Mouse (Mus musculus) lung, embryonic 16.5 days (tissue): Measurements from ENCODE around the gene Ndufa13. TPM values are rescaled to one million over a fixed set of nuclear protein-coding genes. Genes with fewer than 3 reads are reported as not detected.

Source experiments
- ATAC-seq: fragments of 200-750 bp; cut with Nextera tagmentation; 2 replicates; pipeline ENCODE4 v1.8.0; 2017; ENCODE audit warnings: low read depth, mild to moderate bottlenecking, moderate library complexity
- H3K27ac ChIP-seq: fragments of 300-500 bp; sonication (generic); 2 replicates; pipeline ENCODE4 v1.5.1; 2014; ENCODE audit warnings: mild to moderate bottlenecking, control low read depth, low read length
- H3K27me3 ChIP-seq: fragments of 300-500 bp; sonication (generic); 2 replicates; pipeline ENCODE4 v1.6.1; 2014; ENCODE audit warnings: low read depth, low read length, mixed read lengths; ENCODE audit not compliant: control insufficient read depth, insufficient read depth
- H3K36me3 ChIP-seq: fragments of 300-500 bp; sonication (generic); 2 replicates; pipeline ENCODE4 v1.6.1; 2014; ENCODE audit warnings: low read length; ENCODE audit not compliant: control insufficient read depth, insufficient read depth
- H3K4me1 ChIP-seq: fragments of 300-500 bp; sonication (generic); replicated peaks from 2 replicates; pipeline ENCODE4 v1.6.1; 2014; ENCODE audit warnings: low read length, mixed read lengths; ENCODE audit not compliant: control insufficient read depth, insufficient read depth
- H3K4me2 ChIP-seq: fragments of 300-500 bp; sonication (generic); 2 replicates; pipeline ENCODE4 v1.6.1; 2014; ENCODE audit warnings: low read depth, low read length, control low read depth
- H3K4me3 ChIP-seq: fragments of 300-500 bp; sonication (generic); 2 replicates; pipeline ENCODE4 v1.5.1; 2014; ENCODE audit warnings: mild to moderate bottlenecking, low read length, control low read depth
- H3K9ac ChIP-seq: fragments of 300-500 bp; sonication (generic); 2 replicates; pipeline ENCODE4 v1.6.1; 2014; ENCODE audit warnings: low read length, control low read depth
- H3K9me3 ChIP-seq: fragments of 300-500 bp; sonication (generic); 2 replicates; pipeline ENCODE4 v1.6.1; 2016; ENCODE audit warnings: low read length; ENCODE audit not compliant: control insufficient read depth
- WGBS: fragments of 180-500 bp; shearing (Covaris S2); extraction: QIAGEN DNeasy Blood & Tissue Kit; methylation state at CpG from one replicate; pipeline ENCODE4 v1.1.7; 2014; 5-methylcytosine and 5-hydroxymethylcytosine counted together
- polyA plus RNA-seq: library from polyadenylated mRNA; unstranded; fragments of >200 nt; fragmentation: Nextera tagmentation; extraction: Ambion mirVana; gene quantifications from 2 replicates; pipeline ENCODE4 v1.2.1, GENCODE M21; 2015

Gene Ndufa13
- polyA plus RNA-seq, 1 experiment from 2014 or later = 176 TPM

DNA sequence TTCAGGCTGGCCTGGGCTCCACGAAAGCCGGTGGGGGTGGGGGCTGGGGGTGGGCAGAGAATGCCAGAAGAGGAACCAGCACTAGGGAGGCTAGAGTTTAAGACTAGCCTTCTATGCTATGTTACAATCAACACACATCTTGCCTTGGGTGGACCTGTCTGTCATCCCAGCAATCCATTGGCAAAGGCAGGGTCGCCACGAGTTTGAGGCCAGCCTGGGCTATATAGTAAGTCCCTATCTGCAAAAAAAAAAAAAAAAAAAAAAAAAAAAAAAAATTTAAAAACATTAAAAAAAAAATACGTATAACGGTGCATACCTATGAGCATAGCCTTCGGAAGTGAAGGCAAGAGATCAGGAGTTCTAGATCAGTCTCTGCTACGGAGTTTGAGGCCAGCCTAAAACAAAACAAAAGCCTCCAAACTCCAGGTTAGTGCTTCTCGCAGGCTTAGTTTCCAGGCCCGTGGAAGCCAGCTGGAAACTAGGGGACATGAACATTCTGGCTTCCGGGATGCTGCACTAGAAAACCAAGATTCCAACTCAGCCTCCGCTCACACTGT lies 1.4 kb downstream of the Ndufa13 start:
- no peak for ATAC-seq
- peak overlapping the region; percentile 98 for H3K4me2 ChIP-seq
- H3K9me3 ChIP-seq = no peaks in the 10 kb centered on the region
- H3K36me3 ChIP-seq = no peaks in the 10 kb centered on the region
- peak overlapping the region; percentile 97 for H3K27ac ChIP-seq
- H3K4me1 ChIP-seq = peaks cover 22% of the 10 kb centered on the region
- no peaks in the 10 kb centered on the region for H3K27me3 ChIP-seq
- H3K9ac ChIP-seq = peak overlapping the region; percentile 85
- WGBS = 14% methylated on average over 12 of the region's 12 CpGs
- peak overlapping the region; percentile 82 for H3K4me3 ChIP-seq

DNA sequence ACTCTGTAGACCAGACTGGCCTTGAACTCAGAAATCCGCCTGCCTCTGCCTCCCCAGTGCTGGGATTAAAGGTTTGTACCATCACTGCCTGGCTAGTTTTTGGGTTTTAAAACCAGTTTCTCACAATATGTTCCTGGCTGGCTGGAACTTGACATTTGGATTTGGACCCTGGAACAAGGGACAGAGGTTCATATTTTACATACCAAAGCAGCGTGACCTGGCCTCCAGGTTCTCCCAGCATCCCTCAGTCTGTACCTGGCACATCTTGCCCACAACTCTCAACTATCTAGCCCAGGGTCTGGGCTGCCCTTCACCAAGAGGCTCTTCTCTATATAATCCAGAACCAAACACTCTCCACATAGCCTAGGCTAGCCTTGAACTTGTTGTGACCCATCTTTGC lies 2.5 kb downstream of the Ndufa13 start:
- peaks cover 22% of the 10 kb centered on the region for H3K4me1 ChIP-seq
- H3K4me3 ChIP-seq = no peak overlapping the region
- H3K27me3 ChIP-seq = no peaks in the 10 kb centered on the region
- no peaks in the 10 kb centered on the region for H3K9me3 ChIP-seq
- no peak overlapping the region for H3K27ac ChIP-seq
- H3K4me2 ChIP-seq = no peak overlapping the region
- 85% methylated on average over 2 of the region's 2 CpGs for WGBS
- no peaks in the 10 kb centered on the region for H3K36me3 ChIP-seq
- no peak for ATAC-seq
- H3K9ac ChIP-seq = no peak overlapping the region

DNA sequence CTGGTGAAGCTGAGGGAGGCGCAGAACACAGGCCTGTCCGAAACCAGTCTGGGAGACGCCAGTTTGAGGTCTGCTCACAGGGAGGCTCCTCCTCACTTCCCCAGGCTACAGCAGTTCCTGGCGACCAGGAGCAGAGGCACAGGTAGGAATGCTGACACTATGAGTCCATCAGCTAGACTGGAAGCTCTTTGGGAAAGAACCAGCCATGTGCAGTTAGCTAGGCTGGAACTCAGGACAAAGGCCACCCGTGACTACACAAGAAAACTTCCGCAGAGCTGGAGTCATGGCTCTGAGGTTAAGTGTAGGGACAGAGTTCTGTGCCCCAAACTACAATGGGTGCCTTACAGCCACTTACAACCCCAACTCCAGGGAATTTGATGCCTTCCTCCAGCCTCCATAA lies 4.5 kb downstream of the Ndufa13 start:
- H3K36me3 ChIP-seq = no peaks in the 10 kb centered on the region; the same call in 1 of the 2 replicates
- H3K4me1 ChIP-seq = peaks cover 18% of the 10 kb centered on the region
- H3K9me3 ChIP-seq = no peaks in the 10 kb centered on the region
- H3K27ac ChIP-seq = no peak overlapping the region
- ATAC-seq = no peak
- 80% methylated on average over 6 of the region's 6 CpGs for WGBS
- no peak overlapping the region for H3K4me2 ChIP-seq
- H3K27me3 ChIP-seq = no peaks in the 10 kb centered on the region
- no peak overlapping the region for H3K4me3 ChIP-seq
- H3K9ac ChIP-seq = no peak overlapping the region

DNA sequence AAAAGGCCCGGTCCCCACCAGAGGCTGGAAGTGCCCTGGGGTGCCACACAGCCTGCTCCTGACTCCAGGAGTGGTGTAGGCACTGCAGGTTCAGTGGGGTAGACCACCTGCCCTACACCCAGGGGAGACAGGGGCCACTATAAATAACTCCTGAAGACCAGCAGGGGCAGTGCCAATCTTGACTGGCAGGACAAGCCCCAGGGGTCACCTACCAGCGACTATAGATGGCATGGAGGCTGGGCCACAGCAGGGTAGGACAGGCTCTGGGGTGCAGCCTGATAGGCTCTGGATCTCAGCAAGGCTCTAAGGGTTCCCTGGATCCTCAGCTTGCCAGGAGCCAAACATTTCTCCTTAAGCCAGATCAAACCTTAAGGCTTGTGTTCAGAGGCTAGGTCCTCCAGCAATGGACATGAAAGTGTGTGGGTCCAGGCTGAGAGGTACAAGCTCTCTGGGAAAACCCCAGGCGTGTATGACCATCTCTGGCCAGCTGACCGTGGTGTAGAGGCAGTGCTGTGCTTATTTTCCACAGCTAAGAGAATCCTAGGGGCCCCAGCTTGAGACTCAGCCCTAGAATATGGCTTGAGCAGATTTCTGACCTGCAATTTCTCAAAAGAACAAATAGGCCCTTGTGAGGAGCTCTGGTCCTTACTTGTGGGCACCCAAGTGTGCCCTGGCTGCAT lies 6.4 kb downstream of the Ndufa13 start:
- no peaks in the 10 kb centered on the region for H3K9me3 ChIP-seq
- peaks cover 10% of the 10 kb centered on the region for H3K4me1 ChIP-seq
- 80% methylated on average over 4 of the region's 4 CpGs for WGBS
- no peak for ATAC-seq
- H3K27me3 ChIP-seq = no peaks in the 10 kb centered on the region; the same call in 1 of the 2 replicates
- H3K27ac ChIP-seq = no peak overlapping the region
- no peak overlapping the region for H3K4me3 ChIP-seq
- no peaks in the 10 kb centered on the region; the same call in 1 of the 2 replicates for H3K36me3 ChIP-seq
- no peak overlapping the region for H3K4me2 ChIP-seq
- no peak overlapping the region for H3K9ac ChIP-seq

DNA sequence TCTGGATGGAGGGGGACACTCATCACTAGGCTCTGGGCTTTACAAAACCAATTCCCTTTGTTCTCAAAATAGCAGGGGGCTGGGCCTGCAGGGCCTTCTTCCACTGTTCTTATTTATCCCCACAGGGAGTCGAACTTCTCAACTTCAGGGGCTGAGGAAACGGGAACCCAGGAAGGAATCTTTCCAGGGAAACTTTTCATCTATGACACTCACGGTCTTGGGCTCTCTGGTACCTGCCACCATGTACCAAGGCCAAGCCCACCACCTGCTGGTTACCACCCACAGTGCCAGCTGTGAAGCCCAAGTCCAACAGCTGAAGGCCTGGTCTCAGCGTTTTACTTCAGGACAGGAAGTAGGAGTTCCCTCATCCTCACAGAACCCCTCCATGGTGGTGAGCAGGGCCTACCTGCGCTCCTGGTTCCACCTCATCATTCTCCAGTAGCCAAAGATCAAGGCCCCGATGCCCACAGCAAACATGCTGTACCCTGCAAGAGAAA lies 7.5 kb downstream of the Ndufa13 start:
- no peak overlapping the region for H3K4me2 ChIP-seq
- H3K4me3 ChIP-seq = no peak overlapping the region
- H3K9me3 ChIP-seq = no peaks in the 10 kb centered on the region
- H3K36me3 ChIP-seq = no peaks in the 10 kb centered on the region; the same call in 1 of the 2 replicates
- no peak overlapping the region for H3K9ac ChIP-seq
- H3K27ac ChIP-seq = no peak overlapping the region
- H3K4me1 ChIP-seq = peaks cover under 1% of the 10 kb centered on the region; the same call in 1 of the 2 replicates
- ATAC-seq = no peak
- H3K27me3 ChIP-seq = peaks cover 10% of the 10 kb centered on the region
- 72% methylated on average over 6 of the region's 6 CpGs for WGBS

DNA sequence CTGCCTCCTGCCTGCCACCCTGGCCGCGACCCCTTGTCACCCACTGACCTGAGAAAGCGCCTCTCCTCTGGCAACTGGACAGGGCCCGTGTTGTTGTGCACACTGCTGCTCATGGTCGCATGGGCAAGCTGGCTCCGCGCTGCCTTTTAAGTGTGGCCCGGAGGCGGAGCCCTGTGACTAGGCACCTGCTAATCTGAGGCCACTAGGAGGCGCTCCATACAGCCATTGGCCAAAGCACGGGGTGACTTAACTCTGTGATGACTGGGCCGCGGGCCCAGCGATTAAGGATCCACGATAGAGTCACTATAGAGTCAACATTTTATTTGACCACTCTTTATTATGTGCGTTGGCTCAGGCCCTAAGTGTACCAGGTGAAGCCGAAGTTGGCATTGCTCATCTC lies 8.5 kb downstream of the Ndufa13 start:
- H3K9me3 ChIP-seq = no peaks in the 10 kb centered on the region
- no peak overlapping the region for H3K4me3 ChIP-seq
- H3K36me3 ChIP-seq = no peaks in the 10 kb centered on the region; the same call in 1 of the 2 replicates
- H3K4me1 ChIP-seq = peaks cover 3% of the 10 kb centered on the region
- no peak overlapping the region for H3K4me2 ChIP-seq
- WGBS = 37% methylated on average over 17 of the region's 17 CpGs
- no peak overlapping the region for H3K9ac ChIP-seq
- H3K27me3 ChIP-seq = peaks cover 20% of the 10 kb centered on the region
- ATAC-seq = no peak; the same call in 1 of the 2 replicates
- H3K27ac ChIP-seq = no peak overlapping the region

DNA sequence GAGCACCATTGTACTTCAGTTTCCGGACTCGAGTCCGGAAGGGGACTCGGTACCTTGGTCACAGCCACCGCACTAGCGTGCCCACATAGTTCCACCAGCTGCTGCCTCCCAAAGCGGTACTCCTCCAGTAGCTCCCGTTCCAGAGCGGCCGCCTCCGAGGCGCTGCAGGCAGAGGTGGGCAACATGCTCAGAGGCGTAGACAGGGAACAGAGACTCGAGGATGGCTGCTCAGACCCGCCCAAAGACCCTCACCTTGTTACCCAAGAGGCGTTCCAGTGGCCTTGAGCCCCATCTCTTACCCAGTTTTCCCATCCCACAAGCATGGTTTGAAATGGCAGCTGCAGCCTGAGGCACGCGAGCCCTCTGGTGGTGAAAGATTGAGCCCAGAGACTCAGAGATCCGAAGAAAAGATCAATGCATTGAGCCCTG lies 11.5 kb downstream of the Ndufa13 start:
- Histone ChIP-seq H3K9ac (no peak overlapping the region), H3K4me2 (no peak overlapping the region), H3K9me3 (no peaks in the 10 kb centered on the region), H3K36me3 (no peaks in the 10 kb centered on the region; the same call in 1 of the 2 replicates), H3K27ac (no peak overlapping the region), H3K4me3 (no peak overlapping the region), H3K4me1 (peaks cover 13% of the 10 kb centered on the region), H3K27me3 (peaks cover 49% of the 10 kb centered on the region)
- no peak for ATAC-seq
- WGBS = 47% methylated on average over 19 of the region's 19 CpGs

DNA sequence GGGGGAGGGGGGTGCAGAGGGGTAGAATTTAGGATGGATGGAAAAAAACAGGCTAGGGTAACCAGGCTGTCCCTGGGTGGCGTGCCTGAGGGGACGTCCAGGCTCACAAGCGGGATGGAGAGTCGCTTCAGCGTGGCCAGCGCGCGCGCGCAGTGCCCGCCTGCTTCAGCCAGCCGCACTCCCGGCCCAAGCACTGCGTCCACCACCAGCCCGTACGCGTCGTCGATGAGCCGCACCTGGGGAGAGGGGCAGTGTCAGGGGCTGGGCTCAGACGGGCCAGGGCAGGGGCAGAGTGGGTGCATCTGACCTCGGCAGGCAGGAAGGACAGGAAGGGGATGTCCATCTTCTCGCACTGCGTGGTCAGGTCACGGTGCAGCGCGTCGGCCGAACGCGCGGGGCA lies 13.5 kb downstream of the Ndufa13 start:
- Histone ChIP-seq H3K36me3 (no peaks in the 10 kb centered on the region), H3K9me3 (no peaks in the 10 kb centered on the region), H3K27me3 (peaks cover 69% of the 10 kb centered on the region), H3K9ac (no peak overlapping the region), H3K4me3 (peak overlapping the region; percentile 34), H3K4me2 (peak overlapping the region; percentile 43), H3K4me1 (peaks cover 13% of the 10 kb centered on the region), H3K27ac (no peak overlapping the region)
- no peak for ATAC-seq
- WGBS = 3% methylated on average over 32 of the region's 32 CpGs

DNA sequence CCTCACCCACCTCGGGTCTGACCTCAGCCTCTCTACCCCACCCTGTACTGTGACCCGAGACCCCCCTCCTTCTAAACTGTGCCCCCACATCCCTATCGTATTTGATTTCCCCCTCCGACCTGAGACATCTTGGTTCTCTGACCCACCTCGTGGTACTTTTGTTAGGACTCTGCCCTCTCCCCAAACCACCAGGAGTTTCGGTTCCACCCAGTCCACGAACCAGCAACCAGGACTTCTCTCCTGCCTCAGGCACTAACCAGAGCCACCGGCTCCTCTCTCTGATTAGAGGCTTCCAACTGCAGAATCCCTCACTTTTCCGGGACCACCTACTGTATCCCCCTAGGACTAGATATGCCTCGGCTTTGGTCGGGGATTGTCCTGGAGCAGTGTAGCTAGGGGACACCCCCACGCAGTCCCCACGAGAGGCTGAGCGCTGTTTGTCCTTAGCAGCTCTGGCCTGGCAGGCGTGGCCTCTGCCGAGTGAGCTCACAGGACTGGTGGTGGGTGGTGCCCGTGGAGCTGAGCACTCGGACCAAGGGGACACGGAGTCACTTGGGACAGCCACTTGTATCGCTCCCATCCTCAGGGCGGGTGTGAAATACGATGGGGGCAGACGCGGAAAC lies 14.0 kb downstream of the Ndufa13 start:
- peaks cover 13% of the 10 kb centered on the region for H3K4me1 ChIP-seq
- peak overlapping the region; percentile 34 for H3K4me3 ChIP-seq
- no peaks in the 10 kb centered on the region for H3K9me3 ChIP-seq
- H3K4me2 ChIP-seq = peak overlapping the region; percentile 43
- H3K27me3 ChIP-seq = peaks cover 74% of the 10 kb centered on the region
- H3K9ac ChIP-seq = no peak overlapping the region
- H3K27ac ChIP-seq = no peak overlapping the region
- WGBS = 7% methylated on average over 24 of the region's 24 CpGs
- no peaks in the 10 kb centered on the region for H3K36me3 ChIP-seq
- peak; percentile 39; the same call in 1 of the 2 replicates for ATAC-seq
